Mouse (Mus musculus) left cerebral cortex, adult 8-10 months (tissue): ENCODE data around the gene Gm47995. TPM values are rescaled to one million over a fixed set of nuclear protein-coding genes. Genes with fewer than 3 reads are reported as not detected.
"Not testable (repeated sequence)": the region's sequence is repeated elsewhere in the genome, so short reads cannot be mapped to it uniquely, and the experiment has no call there.

ENCODE experiments used
- DNase-seq, 2 experiments: peaks; one replicate each; pipeline ENCODE4 v3.0.0; 2022; ENCODE audit warnings: low spot score in 2 of 2
- total RNA-seq, 4 experiments: library from RNA; stranded (reverse); gene quantifications; 2 replicates each; pipeline ENCODE4 v1.2.4; 2022

Gene Gm47995
- not detected for total RNA-seq

- DNase-seq, result not testable (repeated sequence)
Measured at GRCm38 (mm10) chr1:151198120-151198519, at the start of gene Gm47995. TSS of gene Gm47995 (plus strand) at chr1:151198448.

GRCm38 (mm10) chr1:151150211-151150610 lies 48.0 kb upstream of the Gm47995 start:
- DNase-seq, result no peak

- DNase-seq, result no peak
Measured at GRCm38 (mm10) chr1:151151089-151151488, 47.2 kb upstream of the Gm47995 start.

GRCm38 (mm10) chr1:151153056-151153652 lies 45.1 kb upstream of the Gm47995 start:
- no peak for DNase-seq

- not testable (repeated sequence) for DNase-seq
Measured at GRCm38 (mm10) chr1:151154131-151154530, 44.1 kb upstream of the Gm47995 start.

- no peak for DNase-seq
Measured at GRCm38 (mm10) chr1:151156129-151156528, 42.1 kb upstream of the Gm47995 start.

GRCm38 (mm10) chr1:151156777-151157632 lies 41.2 kb upstream of the Gm47995 start:
- no peak for DNase-seq

- no peak for DNase-seq
Measured at GRCm38 (mm10) chr1:151157963-151158856, 40.0 kb upstream of the Gm47995 start.

GRCm38 (mm10) chr1:151158857-151159510 lies 39.3 kb upstream of the Gm47995 start:
- no peak for DNase-seq

GRCm38 (mm10) chr1:151166031-151166430 lies 32.2 kb upstream of the Gm47995 start:
- no peak for DNase-seq

GRCm38 (mm10) chr1:151167297-151168047 lies 30.8 kb upstream of the Gm47995 start:
- DNase-seq, result peak in 1 of 2 experiments; percentile 9

GRCm38 (mm10) chr1:151168637-151169036 lies 29.6 kb upstream of the Gm47995 start:
- DNase-seq, result no peak

- DNase-seq, result no peak
Measured at GRCm38 (mm10) chr1:151171572-151172461, 26.4 kb upstream of the Gm47995 start.

- DNase-seq, result peak in 1 of 2 experiments; percentile 10
Measured at GRCm38 (mm10) chr1:151177030-151177936, 21.0 kb upstream of the Gm47995 start.

GRCm38 (mm10) chr1:151177937-151178271 lies 20.3 kb upstream of the Gm47995 start:
- no peak for DNase-seq

- no peak for DNase-seq
Measured at GRCm38 (mm10) chr1:151178505-151179083, 19.7 kb upstream of the Gm47995 start.

GRCm38 (mm10) chr1:151180167-151180566 lies 18.1 kb upstream of the Gm47995 start:
- DNase-seq, result no peak

- DNase-seq, result not testable (repeated sequence)
Measured at GRCm38 (mm10) chr1:151182266-151182665, 16.0 kb upstream of the Gm47995 start, which contains the start of gene Gm47985. TSS of gene Gm47985 (plus strand) at chr1:151182537.
